ENCODE assay signal across 8 mouse cellular contexts in genomic region chr11:78159096-78159495, GRCm38 (mm10). TPM values are rescaled to one million over a fixed set of nuclear protein-coding genes. Genes with fewer than 3 reads are reported as not detected.
DNase-seq lines count a peak whose midpoint lies in the region; ATAC-seq and TF ChIP-seq lines count a peak whose summit lies in the region.

No protein-coding gene starts in this region.

- no peak overlapping the region for H3K27ac ChIP-seq in forebrain, embryonic 10.5 days
- H3K27ac ChIP-seq in liver, postnatal 0 days (ENCODE audit: low read depth) = no peak overlapping the region
- H3K27ac ChIP-seq in neural tube, embryonic 12.5 days = no peak overlapping the region

- intact Hi-C loops in heart, postnatal 10 days (cut with DNase I) = loop anchor here (1.0 kb wide), 1 partner anchor 18 kb away; no protein-coding TSS in a partner anchor

- 33% methylated on average over 2 of the region's 2 CpGs for WGBS in forebrain, embryonic 10.5 days
- 7% methylated on average over 2 of the region's 2 CpGs for WGBS in liver, postnatal 0 days (ENCODE audit: insufficient replicate concordance)
- 30% methylated on average over 2 of the region's 2 CpGs for WGBS in neural tube, embryonic 12.5 days

- peak; percentile 78 to 88 for DNase-seq in CD8-positive naive resting alpha-beta T cell, adult 2 months (ENCODE audit: low read depth in 2 of 2, low spot score in 2 of 2)
- peak; percentile 96 for DNase-seq in brain, adult 2 months (ENCODE audit: low read depth, low spot score)
- DNase-seq in forebrain, embryonic 10.5 days (ENCODE audit: extremely low spot score, low spot score) = peak; percentile 78
- DNase-seq in heart, postnatal 10 days = peak; percentile 88 to 92
- DNase-seq in kidney, postnatal 14 days = peak; percentile 91
- DNase-seq in liver, postnatal 0 days = peak; percentile 82
- DNase-seq in testis, postnatal 10 days (ENCODE audit: low spot score) = peak; percentile 79

- peaks cover 97% of the 10 kb centered on the region for H3K36me3 ChIP-seq in forebrain, embryonic 10.5 days (replicated peaks)
- H3K36me3 ChIP-seq in liver, postnatal 0 days (replicated peaks; ENCODE audit: insufficient read depth, low read length) = peaks cover 61% of the 10 kb centered on the region
- peaks cover 72% of the 10 kb centered on the region for H3K36me3 ChIP-seq in neural tube, embryonic 12.5 days

- TF ChIP-seq CTCF in liver, postnatal 0 days (IDR thresholded peaks at IDR 0.05; ENCODE audit: low read depth) = peak; percentile 100

- H3K9me3 ChIP-seq in forebrain, embryonic 10.5 days = no peaks in the 10 kb centered on the region
- H3K9me3 ChIP-seq in liver, postnatal 0 days (ENCODE audit: low read length) = no peaks in the 10 kb centered on the region
- H3K9me3 ChIP-seq in neural tube, embryonic 12.5 days = no peaks in the 10 kb centered on the region

- peaks cover 42% of the 10 kb centered on the region for H3K4me1 ChIP-seq in forebrain, embryonic 10.5 days
- H3K4me1 ChIP-seq in liver, postnatal 0 days (ENCODE audit: insufficient read depth) = peaks cover 23% of the 10 kb centered on the region
- peaks cover 25% of the 10 kb centered on the region for H3K4me1 ChIP-seq in neural tube, embryonic 12.5 days

- H3K27me3 ChIP-seq in forebrain, embryonic 10.5 days (ENCODE audit: poor library complexity, severe bottlenecking) = no peaks in the 10 kb centered on the region
- no peaks in the 10 kb centered on the region for H3K27me3 ChIP-seq in liver, postnatal 0 days (ENCODE audit: insufficient read depth, low read length)
- no peaks in the 10 kb centered on the region for H3K27me3 ChIP-seq in neural tube, embryonic 12.5 days (replicated peaks)

- ATAC-seq in liver, postnatal 0 days = peak; percentile 83
- peak; percentile 22; the same call in 1 of the 2 replicates for ATAC-seq in neural tube, embryonic 12.5 days (ENCODE audit: low FRiP score, low read depth)

- no peak overlapping the region for H3K4me3 ChIP-seq in forebrain, embryonic 10.5 days
- no peak overlapping the region for H3K4me3 ChIP-seq in liver, postnatal 0 days (ENCODE audit: low read depth, low read length)
- no peak overlapping the region for H3K4me3 ChIP-seq in neural tube, embryonic 12.5 days

- no peak overlapping the region for H3K4me2 ChIP-seq in liver, postnatal 0 days (ENCODE audit: low read depth, low read length)
- no peak overlapping the region for H3K4me2 ChIP-seq in neural tube, embryonic 12.5 days (replicated peaks)

- no peak overlapping the region for H3K9ac ChIP-seq in liver, postnatal 0 days (replicated peaks)
- no peak overlapping the region for H3K9ac ChIP-seq in neural tube, embryonic 12.5 days

- no peak for TF ChIP-seq EP300 in liver, postnatal 0 days (IDR thresholded peaks at IDR 0.05; ENCODE audit: low read depth)

RNA-seq across cellular contexts. Expression of gene Traf4, which starts 6.3 kb away (rescaled TPM):
- polyA plus RNA-seq in forebrain, embryonic 10.5 days (2016; fragmentation: Nextera tagmentation; extraction: Ambion mirVana) = 97.6 and 104 TPM in 2 replicates
- total RNA-seq in heart, postnatal 10 days (2021) = 10 to 100 TPM; 17.5 to 21.0 TPM
- 15.3 and 18.9 TPM in 2 replicates for polyA plus RNA-seq in liver, postnatal 0 days (2015; fragmentation: Nextera tagmentation; extraction: Ambion mirVana)
- polyA plus RNA-seq in neural tube, embryonic 12.5 days (2016; fragmentation: Nextera tagmentation; extraction: Ambion mirVana) = 153 and 174 TPM in 2 replicates

RNA-seq across cellular contexts. Expression of gene Nek8, which starts 17.4 kb away (rescaled TPM):
- 10.6 and 11.7 TPM in 2 replicates for polyA plus RNA-seq in forebrain, embryonic 10.5 days (2016; fragmentation: Nextera tagmentation; extraction: Ambion mirVana)
- 1 to 10 TPM; 4.5 to 5.4 TPM for total RNA-seq in heart, postnatal 10 days (2021)
- polyA plus RNA-seq in liver, postnatal 0 days (2015; fragmentation: Nextera tagmentation; extraction: Ambion mirVana) = 4.9 and 5.4 TPM in 2 replicates
- polyA plus RNA-seq in neural tube, embryonic 12.5 days (2016; fragmentation: Nextera tagmentation; extraction: Ambion mirVana) = 10.2 and 11.1 TPM in 2 replicates

RNA-seq across cellular contexts. Expression of gene Tlcd1, which starts 17.4 kb away (rescaled TPM):
- polyA plus RNA-seq in forebrain, embryonic 10.5 days (2016; fragmentation: Nextera tagmentation; extraction: Ambion mirVana) = 10.0 and 11.3 TPM in 2 replicates
- total RNA-seq in heart, postnatal 10 days (2021) = 1 to 10 TPM; 9.1 to 9.4 TPM
- 38.2 and 40.3 TPM in 2 replicates for polyA plus RNA-seq in liver, postnatal 0 days (2015; fragmentation: Nextera tagmentation; extraction: Ambion mirVana)
- 8.2 and 10.5 TPM in 2 replicates for polyA plus RNA-seq in neural tube, embryonic 12.5 days (2016; fragmentation: Nextera tagmentation; extraction: Ambion mirVana)

RNA-seq across cellular contexts. Expression of gene Rpl23a, which starts 24.3 kb away (rescaled TPM):
- polyA plus RNA-seq in forebrain, embryonic 10.5 days (2016; fragmentation: Nextera tagmentation; extraction: Ambion mirVana) = 1,073 and 1,096 TPM in 2 replicates
- 100 to 1,000 TPM; 965 to 994 TPM for total RNA-seq in heart, postnatal 10 days (2021)
- polyA plus RNA-seq in liver, postnatal 0 days (2015; fragmentation: Nextera tagmentation; extraction: Ambion mirVana) = 732 and 758 TPM in 2 replicates
- polyA plus RNA-seq in neural tube, embryonic 12.5 days (2016; fragmentation: Nextera tagmentation; extraction: Ambion mirVana) = 895 and 982 TPM in 2 replicates

RNA-seq across cellular contexts. Expression of gene Rab34, which starts 29.1 kb away (rescaled TPM):
- polyA plus RNA-seq in forebrain, embryonic 10.5 days (2016; fragmentation: Nextera tagmentation; extraction: Ambion mirVana) = 70.7 and 73.3 TPM in 2 replicates
- total RNA-seq in heart, postnatal 10 days (2021) = 10 to 100 TPM; 22.3 to 24.3 TPM
- polyA plus RNA-seq in liver, postnatal 0 days (2015; fragmentation: Nextera tagmentation; extraction: Ambion mirVana) = 26.6 and 28.9 TPM in 2 replicates
- 71.0 and 76.5 TPM in 2 replicates for polyA plus RNA-seq in neural tube, embryonic 12.5 days (2016; fragmentation: Nextera tagmentation; extraction: Ambion mirVana)
